Mouse (Mus musculus) retina, adult 2 months (tissue): ENCODE results near the gene Rsg1.

Experiments
- DNase-seq: peaks from one replicate; pipeline ENCODE4 v3.0.0-alpha.2; 2012; ENCODE audit warnings: low read depth, low spot score

Rsg1 gene

GRCm38 (mm10) chr4:141246998-141247350 lies 33.2 kb downstream of the Rsg1 start:
- no peak for DNase-seq

- DNase-seq = no peak
These were observed 34.2 kb downstream of the Rsg1 start for GRCm38 (mm10) chr4:141247776-141248613.

GRCm38 (mm10) chr4:141248614-141248978 lies 34.8 kb downstream of the Rsg1 start:
- DNase-seq = no peak

GRCm38 (mm10) chr4:141249383-141249782 lies 35.6 kb downstream of the Rsg1 start:
- DNase-seq = no peak

GRCm38 (mm10) chr4:141251071-141251470 lies 37.3 kb downstream of the Rsg1 start:
- DNase-seq = no peak

GRCm38 (mm10) chr4:141252641-141253040 lies 38.9 kb downstream of the Rsg1 start:
- no peak for DNase-seq

- no peak for DNase-seq
These were observed 40.5 kb downstream of the Rsg1 start for GRCm38 (mm10) chr4:141254234-141254633.

- no peak for DNase-seq
These were observed 43.7 kb downstream of the Rsg1 start for GRCm38 (mm10) chr4:141257440-141257839.

- no peak for DNase-seq
These were observed 45.7 kb downstream of the Rsg1 start for GRCm38 (mm10) chr4:141259413-141259812.

GRCm38 (mm10) chr4:141260007-141260723 lies 46.4 kb downstream of the Rsg1 start:
- no peak for DNase-seq

- DNase-seq = no peak
These were observed 49.3 kb downstream of the Rsg1 start for GRCm38 (mm10) chr4:141262906-141263637.

- DNase-seq = no peak
These were observed 52.4 kb downstream of the Rsg1 start for GRCm38 (mm10) chr4:141265979-141266637.

GRCm38 (mm10) chr4:141267250-141267649 lies 53.5 kb downstream of the Rsg1 start:
- no peak for DNase-seq

GRCm38 (mm10) chr4:141267837-141268236 lies 54.1 kb downstream of the Rsg1 start:
- no peak for DNase-seq

- no peak for DNase-seq
These were observed 54.6 kb downstream of the Rsg1 start for GRCm38 (mm10) chr4:141268350-141268749.

GRCm38 (mm10) chr4:141269080-141269479 lies 55.3 kb downstream of the Rsg1 start:
- DNase-seq = no peak

- no peak for DNase-seq
These were observed 56.6 kb downstream of the Rsg1 start for GRCm38 (mm10) chr4:141270201-141270940.

GRCm38 (mm10) chr4:141271228-141271627 lies 57.5 kb downstream of the Rsg1 start:
- no peak for DNase-seq

- no peak for DNase-seq
These were observed 58.0 kb downstream of the Rsg1 start for GRCm38 (mm10) chr4:141271721-141272120.

GRCm38 (mm10) chr4:141272878-141273277 lies 59.1 kb downstream of the Rsg1 start:
- DNase-seq = no peak

- DNase-seq = peak; percentile 40
These were observed 59.5 kb downstream of the Rsg1 start for GRCm38 (mm10) chr4:141273296-141273695.
